Mouse (Mus musculus) hindbrain, embryonic 14.5 days (tissue): ENCODE measurements around the gene Rtn4rl1. TPM values are rescaled to one million over a fixed set of nuclear protein-coding genes. Genes with fewer than 3 reads are reported as not detected.
"Not testable (repeated sequence)": the region's sequence is repeated elsewhere in the genome, so short reads cannot be mapped to it uniquely, and the experiment has no call there.

Source experiments
- ATAC-seq: fragments of 200-750 bp; cut with Nextera tagmentation; 2 replicates; pipeline ENCODE4 v1.8.0; 2017; ENCODE audit warnings: moderate number of reproducible peaks, mild to moderate bottlenecking, moderate TSS enrichment, moderate library complexity; ENCODE audit not compliant: low FRiP score
- DNase-seq: peaks from one replicate; pipeline ENCODE4 v3.0.0-alpha.2; 2015; ENCODE audit warnings: low spot score
- H3K27ac ChIP-seq: fragments of 300-500 bp; sonication (generic); 2 replicates; pipeline ENCODE4 v1.5.1; 2014; ENCODE audit warnings: mild to moderate bottlenecking, moderate library complexity
- H3K27me3 ChIP-seq: fragments of 300-500 bp; sonication (generic); 2 replicates; pipeline ENCODE4 v1.6.1; 2014; ENCODE audit warnings: mild to moderate bottlenecking, low read length, mixed read lengths; ENCODE audit not compliant: control insufficient read depth, insufficient read depth
- H3K36me3 ChIP-seq: fragments of 300-500 bp; sonication (generic); replicated peaks from 2 replicates; pipeline ENCODE4 v1.6.1; 2014; ENCODE audit not compliant: control insufficient read depth, insufficient read depth
- H3K4me1 ChIP-seq: fragments of 300-500 bp; sonication (generic); replicated peaks from 2 replicates; pipeline ENCODE4 v1.6.1; 2014; ENCODE audit warnings: antibody characterized with exemption, low read length, mixed read lengths; ENCODE audit not compliant: control insufficient read depth, insufficient read depth
- H3K4me2 ChIP-seq: fragments of 300-500 bp; sonication (generic); replicated peaks from 2 replicates; pipeline ENCODE4 v1.6.1; 2014; ENCODE audit warnings: mild to moderate bottlenecking, moderate library complexity
- H3K4me3 ChIP-seq: fragments of 300-500 bp; sonication (generic); replicated peaks from 2 replicates; pipeline ENCODE4 v1.5.1; 2014; ENCODE audit warnings: mild to moderate bottlenecking, low read length
- H3K9ac ChIP-seq: fragments of 300-500 bp; sonication (generic); 2 replicates; pipeline ENCODE4 v1.6.1; 2014
- H3K9me3 ChIP-seq: fragments of 300-500 bp; sonication (generic); 2 replicates; pipeline ENCODE4 v1.6.1; 2016; ENCODE audit warnings: low read length; ENCODE audit not compliant: control insufficient read depth
- WGBS: fragments of 180-500 bp; shearing (Covaris S2); extraction: QIAGEN DNeasy Blood & Tissue Kit; methylation state at CpG from one replicate; pipeline ENCODE4 v1.1.7; 2014; 5-methylcytosine and 5-hydroxymethylcytosine counted together
- polyA plus RNA-seq: library from polyadenylated mRNA; unstranded; fragments of >200 nt; fragmentation: Nextera tagmentation; extraction: Ambion mirVana; gene quantifications from 2 replicates; pipeline ENCODE4 v1.2.1, GENCODE M21; 2014

Gene Rtn4rl1
- polyA plus RNA-seq, 1 experiment from 2014 or later, result 8.5 TPM

GRCm38 (mm10) chr11:75290566-75291271 is 97.1 kb downstream of the Rtn4rl1 start:
- Histone ChIP-seq H3K4me2 (peak overlapping the region; percentile 30; the same call in 1 of the 2 replicates), H3K4me1 (peaks cover 36% of the 10 kb centered on the region), H3K27ac (peak overlapping the region; percentile 43), H3K36me3 (no peaks in the 10 kb centered on the region), H3K27me3 (no peaks in the 10 kb centered on the region), H3K9me3 (no peaks in the 10 kb centered on the region), H3K9ac (no peak overlapping the region), H3K4me3 (no peak overlapping the region)
- DNase-seq (peak; percentile 97), ATAC-seq (peak; percentile 79)
- WGBS, result 14% methylated on average over 6 of the region's 6 CpGs

GRCm38 (mm10) chr11:75291389-75292215 is 98.0 kb downstream of the Rtn4rl1 start:
- Histone ChIP-seq H3K9ac (no peak overlapping the region; the same call in 1 of the 2 replicates), H3K9me3 (no peaks in the 10 kb centered on the region), H3K27me3 (no peaks in the 10 kb centered on the region), H3K4me2 (peak overlapping the region; percentile 30), H3K4me3 (no peak overlapping the region), H3K4me1 (peaks cover 36% of the 10 kb centered on the region), H3K36me3 (no peaks in the 10 kb centered on the region), H3K27ac (peak overlapping the region; percentile 70)
- WGBS, result 21% methylated on average over 25 of the region's 25 CpGs
- ATAC-seq (0 out of 2 replicates have a peak, but pooled peaks have one; percentile 38), DNase-seq (no peak)

GRCm38 (mm10) chr11:75292281-75292680 is 98.7 kb downstream of the Rtn4rl1 start:
- Histone ChIP-seq H3K36me3 (no peaks in the 10 kb centered on the region), H3K27me3 (no peaks in the 10 kb centered on the region), H3K4me3 (no peak overlapping the region), H3K9ac (no peak overlapping the region), H3K27ac (peak overlapping the region; percentile 70), H3K9me3 (no peaks in the 10 kb centered on the region), H3K4me1 (peaks cover 36% of the 10 kb centered on the region), H3K4me2 (peak overlapping the region; percentile 30)
- WGBS, result 67% methylated on average over 7 of the region's 7 CpGs
- no peak for DNase-seq
- ATAC-seq, result 0 out of 2 replicates have a peak, but pooled peaks have one; percentile 51

- DNase-seq (no peak), ATAC-seq (no peak)
- no peaks in the 10 kb centered on the region for H3K36me3 ChIP-seq
- peaks cover 41% of the 10 kb centered on the region for H3K4me1 ChIP-seq
- H3K27ac ChIP-seq, result peak overlapping the region; percentile 60
- H3K9ac ChIP-seq, result no peak overlapping the region; the same call in 1 of the 2 replicates
- peak overlapping the region; percentile 23 for H3K4me2 ChIP-seq
- H3K9me3 ChIP-seq, result no peaks in the 10 kb centered on the region
- 45% methylated on average over 21 of the region's 21 CpGs for WGBS
- no peak overlapping the region for H3K4me3 ChIP-seq
- no peaks in the 10 kb centered on the region for H3K27me3 ChIP-seq
These were observed 100.3 kb downstream of the Rtn4rl1 start for GRCm38 (mm10) chr11:75293852-75294361.

GRCm38 (mm10) chr11:75294862-75295261 is 101.3 kb downstream of the Rtn4rl1 start:
- WGBS, result 75% methylated on average over 9 of the region's 9 CpGs
- DNase-seq, result no peak

GRCm38 (mm10) chr11:75295534-75295933 is 102.0 kb downstream of the Rtn4rl1 start:
- WGBS, result 92% methylated on average over 5 of the region's 5 CpGs
- not testable (repeated sequence) for H3K27me3 ChIP-seq, ATAC-seq, H3K27ac ChIP-seq, H3K9me3 ChIP-seq, H3K9ac ChIP-seq, H3K36me3 ChIP-seq, H3K4me3 ChIP-seq, H3K4me2 ChIP-seq, DNase-seq
- H3K4me1 ChIP-seq, result peaks cover 43% of the 10 kb centered on the region

More at GRCm38 (mm10) chr11:75294862-75295261, 101.3 kb downstream of the Rtn4rl1 start:
- ATAC-seq, result no peak
- 0 out of 2 replicates have a peak overlapping the region, but pooled peaks have one; percentile 12 for H3K27ac ChIP-seq
- no peak overlapping the region for H3K9ac ChIP-seq
- no peak overlapping the region for H3K4me3 ChIP-seq
- H3K27me3 ChIP-seq, result no peaks in the 10 kb centered on the region
- no peaks in the 10 kb centered on the region for H3K36me3 ChIP-seq
- H3K9me3 ChIP-seq, result no peaks in the 10 kb centered on the region
- no peak overlapping the region for H3K4me2 ChIP-seq
- peaks cover 42% of the 10 kb centered on the region for H3K4me1 ChIP-seq

GRCm38 (mm10) chr11:75296406-75297005 is 102.9 kb downstream of the Rtn4rl1 start:
- no peak overlapping the region for H3K4me3 ChIP-seq
- H3K9ac ChIP-seq, result no peak overlapping the region
- 88% methylated on average over 9 of the region's 9 CpGs for WGBS
- no peak for ATAC-seq
- H3K27ac ChIP-seq, result no peak overlapping the region
- no peak for DNase-seq
- no peaks in the 10 kb centered on the region for H3K9me3 ChIP-seq
- H3K36me3 ChIP-seq, result peaks cover 4% of the 10 kb centered on the region; the same call in 1 of the 2 replicates
- peaks cover 44% of the 10 kb centered on the region for H3K4me1 ChIP-seq
- H3K27me3 ChIP-seq, result no peaks in the 10 kb centered on the region
- no peak overlapping the region for H3K4me2 ChIP-seq

- Histone ChIP-seq H3K9me3 (no peaks in the 10 kb centered on the region), H3K9ac (no peak overlapping the region), H3K4me2 (no peak overlapping the region), H3K4me1 (peaks cover 32% of the 10 kb centered on the region), H3K27ac (no peak overlapping the region), H3K27me3 (no peaks in the 10 kb centered on the region), H3K4me3 (no peak overlapping the region), H3K36me3 (peaks cover 15% of the 10 kb centered on the region; the same call in 1 of the 2 replicates)
- ATAC-seq, result no peak
- WGBS, result 81% methylated on average over 9 of the region's 9 CpGs
- DNase-seq, result no peak
These were observed 104.0 kb downstream of the Rtn4rl1 start for GRCm38 (mm10) chr11:75297631-75298030.
